Mouse (Mus musculus): ENCODE results near the gene D630039A03Rik.

DNA sequence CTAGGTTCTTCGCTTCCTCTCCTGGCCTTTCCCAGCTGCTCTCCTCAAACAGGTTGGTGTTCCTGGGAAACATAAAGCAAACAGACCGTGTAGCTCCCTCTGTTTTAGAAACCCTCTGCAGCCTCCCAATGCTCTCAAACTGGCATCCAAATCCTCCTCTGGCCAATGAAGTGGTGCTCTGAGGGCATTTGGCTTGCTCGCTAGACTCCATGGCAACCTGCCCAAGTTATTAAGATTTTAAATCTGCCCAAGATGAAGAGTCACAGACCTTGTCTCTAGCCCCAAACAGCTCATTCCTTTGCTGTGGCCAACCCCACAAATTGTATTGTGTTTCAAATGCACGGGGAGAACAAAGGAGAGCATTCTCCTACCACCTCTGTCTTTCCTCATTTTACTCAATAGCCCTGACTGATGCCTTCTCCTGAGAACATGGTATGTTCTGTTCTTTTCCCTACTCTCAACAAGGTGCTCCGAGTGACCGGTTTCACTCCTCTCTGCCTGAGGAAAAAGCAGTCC lies 8.5 kb upstream of the D630039A03Rik start:
- TF ChIP-seq USF1 (IDR thresholded peaks at IDR 0.05; ENCODE audit: low read depth) (no peak), POLR2A (IDR thresholded peaks at IDR 0.05; ENCODE audit: insufficient read length, low read depth) (no peak), MAX (IDR thresholded peaks at IDR 0.05; ENCODE audit: low read depth) (no peak), E2F4 (IDR thresholded peaks at IDR 0.05; ENCODE audit: insufficient read depth) (no peak), TCF12 (IDR thresholded peaks at IDR 0.05; ENCODE audit: insufficient read depth, poor library complexity, severe bottlenecking) (no peak)

All from myocyte (in vitro differentiated cells).